Mouse (Mus musculus): ENCODE measurements around the gene Sox6.

GRCm38 (mm10) chr7:116029991-116030390, 8.6 kb downstream of the Sox6 start:
- no peak for TF ChIP-seq CTCF (IDR thresholded peaks at IDR 0.05; ENCODE audit: extremely low read depth, insufficient read depth, insufficient read length, insufficient replicate concordance)
- TF ChIP-seq POLR2A (IDR thresholded peaks at IDR 0.05; ENCODE audit: low read depth, low read length): no peak
